Mouse (Mus musculus): Measurements from ENCODE around the gene Cd209d.
"Not testable (repeated sequence)": the region's sequence is repeated elsewhere in the genome, so short reads cannot be mapped to it uniquely, and the experiment has no call there.

Cd209d gene

DNA sequence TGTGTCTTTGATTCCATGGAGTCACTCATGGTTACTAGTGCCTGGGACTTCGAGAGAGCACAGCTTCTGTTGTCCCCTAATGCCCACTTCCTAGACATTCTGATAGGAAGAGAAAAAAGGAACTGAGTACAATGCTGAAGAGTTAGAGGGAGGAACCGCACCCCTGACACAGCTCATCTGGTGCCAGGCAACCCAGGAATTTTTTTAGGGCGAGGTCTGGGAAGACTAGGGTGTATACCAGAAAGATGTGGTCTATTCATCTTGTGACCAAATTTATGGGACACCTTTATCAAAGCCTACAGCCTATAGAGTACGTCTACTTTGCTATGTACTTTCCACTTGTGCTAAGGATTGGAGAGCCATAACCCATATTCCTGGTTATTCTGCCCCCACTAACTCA is at the start of gene Cd209d:
Gene Cd209d, minus strand, starts transcription at position 101 of the 400 bp plus-strand sequence.
- no peak for DNase-seq

DNA sequence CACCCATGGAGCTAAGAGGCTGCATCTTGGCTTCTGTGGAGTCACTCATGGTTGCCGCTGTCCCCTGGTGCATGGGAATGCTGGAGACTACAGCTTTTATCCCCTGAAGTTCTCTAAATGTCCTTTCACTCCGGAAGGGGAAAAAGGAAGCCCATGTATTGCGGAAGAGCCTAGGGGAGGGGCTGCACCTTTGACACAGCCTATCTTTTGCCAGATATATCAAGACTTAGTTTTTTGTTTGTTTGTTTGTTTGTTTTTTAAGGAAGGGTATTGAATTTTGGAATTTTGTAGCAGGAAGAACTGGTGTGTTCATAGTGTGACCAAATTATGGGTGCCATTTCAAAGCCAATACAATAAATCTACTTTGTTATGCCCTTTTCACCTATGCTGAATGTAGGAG is 48.4 kb upstream of the Cd209d start, which contains the start of gene Cd209b:
Gene Cd209b, minus strand, starts transcription at position 101 of the 400 bp plus-strand sequence.
- no peak for DNase-seq

DNA sequence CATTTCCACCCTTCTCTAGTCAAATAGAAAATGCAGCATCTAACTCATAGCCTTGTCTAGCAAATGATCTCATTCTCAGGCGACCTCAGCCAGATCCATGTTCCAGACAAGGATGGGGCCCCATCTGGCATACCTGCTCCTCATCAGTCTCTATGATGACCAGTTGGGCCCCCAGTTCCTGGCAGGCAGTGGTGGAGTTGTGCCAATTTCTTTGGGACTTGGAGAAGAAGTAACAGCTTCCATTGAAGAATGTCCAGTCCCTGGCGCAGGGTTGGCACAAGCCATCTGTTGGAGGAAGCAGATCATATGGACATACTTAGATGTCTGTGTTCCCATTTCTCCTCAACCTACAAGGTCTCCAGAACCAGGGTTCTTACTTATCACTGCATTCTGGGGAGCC is 2.2 kb downstream of the Cd209d start:
- DNase-seq, result no peak

DNA sequence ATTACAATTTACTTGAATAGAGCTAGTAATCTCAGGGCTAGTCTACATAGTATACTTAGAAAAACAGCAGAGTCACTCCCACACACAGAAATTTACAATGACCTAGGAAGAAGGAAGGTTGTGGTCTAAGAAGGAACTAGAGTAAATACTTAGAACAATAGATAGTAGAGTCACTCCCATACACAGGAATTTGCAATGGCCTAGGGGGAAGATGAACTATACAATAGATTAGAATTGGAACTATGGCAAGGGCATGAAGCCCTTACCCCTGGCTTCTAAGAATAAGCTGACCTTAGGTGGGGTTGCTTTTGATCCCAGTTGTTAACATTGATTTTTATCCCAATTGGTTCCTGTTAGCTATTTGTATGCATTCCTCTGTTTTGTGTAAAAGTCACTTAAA is 15.6 kb downstream of the Cd209d start:
- not testable (repeated sequence) for DNase-seq

DNA sequence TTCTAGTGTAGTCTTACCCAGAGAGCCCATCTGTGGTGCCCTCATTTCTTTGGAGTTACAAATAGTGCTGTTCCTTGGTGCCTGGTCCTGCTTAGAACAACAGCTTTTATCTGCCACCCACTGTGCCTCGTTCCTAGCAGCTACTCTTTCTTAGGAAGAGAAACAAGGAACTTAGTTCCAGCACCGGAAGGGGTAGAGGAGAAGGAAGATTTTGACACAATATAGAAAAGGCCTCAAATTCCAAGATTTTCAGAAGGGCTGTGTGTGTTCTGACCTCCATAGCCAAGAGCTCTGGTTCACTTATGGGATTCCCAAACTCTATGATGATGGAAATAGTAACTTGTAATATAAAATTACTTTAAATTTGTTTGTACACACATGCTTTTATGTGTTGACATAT is 24.1 kb downstream of the Cd209d start, which contains the start of gene Cd209e:
Gene Cd209e, minus strand, starts transcription at position 101 of the 400 bp plus-strand sequence.
- no peak for DNase-seq

Data from liver (tissue).